Mouse (Mus musculus) intestine, embryonic 14.5 days (tissue): ENCODE data around the gene Slc28a2. TPM values are rescaled to one million over a fixed set of nuclear protein-coding genes. Genes with fewer than 3 reads are reported as not detected.
"Not testable (repeated sequence)": the region's sequence is repeated elsewhere in the genome, so short reads cannot be mapped to it uniquely, and the experiment has no call there.

ENCODE experiments used
- ATAC-seq: fragments of 200-750 bp; cut with Nextera tagmentation; replicated peaks from 2 replicates; pipeline ENCODE4 v1.8.0; 2017; ENCODE audit warnings: low read depth, moderate number of reproducible peaks, moderate TSS enrichment, moderate library complexity; ENCODE audit not compliant: low FRiP score, low TSS enrichment
- DNase-seq: peaks from one replicate; pipeline ENCODE4 v3.0.0-alpha.2; 2018; ENCODE audit warnings: low spot score
- H3K27ac ChIP-seq: fragments of 300-500 bp; sonication (generic); 2 replicates; pipeline ENCODE4 v1.5.1; 2014; ENCODE audit warnings: low read depth, mild to moderate bottlenecking, control low read depth
- H3K27me3 ChIP-seq: fragments of 300-500 bp; sonication (generic); replicated peaks from 2 replicates; pipeline ENCODE4 v1.6.1; 2014; ENCODE audit warnings: low read length, control low read depth; ENCODE audit not compliant: control insufficient read depth, insufficient read depth
- H3K36me3 ChIP-seq: fragments of 300-500 bp; sonication (generic); 2 replicates; pipeline ENCODE4 v1.6.1; 2014; ENCODE audit warnings: low read length, control low read depth; ENCODE audit not compliant: control insufficient read depth, insufficient read depth
- H3K4me1 ChIP-seq: fragments of 300-500 bp; sonication (generic); replicated peaks from 2 replicates; pipeline ENCODE4 v1.6.1; 2014; ENCODE audit warnings: low read length, control low read depth, mixed read lengths; ENCODE audit not compliant: control insufficient read depth, insufficient read depth
- H3K4me2 ChIP-seq: fragments of 300-500 bp; sonication (generic); 2 replicates; pipeline ENCODE4 v1.6.1; 2014; ENCODE audit warnings: low read length
- H3K4me3 ChIP-seq: fragments of 300-500 bp; sonication (generic); 2 replicates; pipeline ENCODE4 v1.5.1; 2014; ENCODE audit warnings: low read depth, low read length, control low read depth, mixed read lengths
- H3K9ac ChIP-seq: fragments of 300-500 bp; sonication (generic); 2 replicates; pipeline ENCODE4 v1.6.1; 2014; ENCODE audit warnings: mild to moderate bottlenecking, low read length
- H3K9me3 ChIP-seq: fragments of 300-500 bp; sonication (generic); 2 replicates; pipeline ENCODE4 v1.6.1; 2016; ENCODE audit warnings: low read length, control low read depth; ENCODE audit not compliant: control insufficient read depth
- WGBS: fragments of 180-500 bp; shearing (Covaris S2); extraction: QIAGEN DNeasy Blood & Tissue Kit; methylation state at CpG from one replicate; pipeline ENCODE4 v1.1.7; 2014; 5-methylcytosine and 5-hydroxymethylcytosine counted together
- polyA plus RNA-seq: library from polyadenylated mRNA; unstranded; fragments of >200 nt; fragmentation: Nextera tagmentation; extraction: Ambion mirVana; gene quantifications from 2 replicates; pipeline ENCODE4 v1.2.1, GENCODE M21; 2014

Gene Slc28a2
- polyA plus RNA-seq, 1 experiment from 2014 or later, result 38.2 TPM

- Histone ChIP-seq H3K9me3 (no peaks in the 10 kb centered on the region), H3K4me2 (no peak overlapping the region), H3K27me3 (no peaks in the 10 kb centered on the region), H3K4me3 (no peak overlapping the region), H3K36me3 (no peaks in the 10 kb centered on the region), H3K4me1 (no peaks in the 10 kb centered on the region), H3K27ac (no peak overlapping the region), H3K9ac (no peak overlapping the region)
- ATAC-seq, result no peak
- WGBS, result 36% methylated on average over 3 of the region's 3 CpGs
- no peak for DNase-seq
Observed at GRCm38 (mm10) chr2:122385095-122385494, 41.2 kb upstream of the Slc28a2 start.

- not testable (repeated sequence) for DNase-seq, H3K4me3 ChIP-seq, H3K27ac ChIP-seq, H3K27me3 ChIP-seq, H3K9me3 ChIP-seq, ATAC-seq, H3K4me2 ChIP-seq, H3K36me3 ChIP-seq, H3K9ac ChIP-seq, H3K4me1 ChIP-seq
- WGBS, result 95% methylated on average over 3 of the region's 3 CpGs
Observed at GRCm38 (mm10) chr2:122387135-122387534, 39.1 kb upstream of the Slc28a2 start.

GRCm38 (mm10) chr2:122396150-122396549 is 30.1 kb upstream of the Slc28a2 start:
- H3K27me3 ChIP-seq, result no peaks in the 10 kb centered on the region
- no peak overlapping the region for H3K4me3 ChIP-seq
- 85% methylated on average over 1 of the region's 1 CpGs for WGBS
- H3K4me2 ChIP-seq, result no peak overlapping the region
- no peak overlapping the region for H3K9ac ChIP-seq
- H3K27ac ChIP-seq, result no peak overlapping the region
- H3K36me3 ChIP-seq, result no peaks in the 10 kb centered on the region
- DNase-seq (no peak), ATAC-seq (no peak)
- no peaks in the 10 kb centered on the region for H3K4me1 ChIP-seq
- H3K9me3 ChIP-seq, result no peaks in the 10 kb centered on the region

- 81% methylated on average over 2 of the region's 2 CpGs for WGBS
- no peak overlapping the region for H3K9ac ChIP-seq
- H3K4me1 ChIP-seq, result no peaks in the 10 kb centered on the region
- DNase-seq (no peak), ATAC-seq (no peak)
- no peak overlapping the region for H3K4me3 ChIP-seq
- no peaks in the 10 kb centered on the region for H3K27me3 ChIP-seq
- H3K27ac ChIP-seq, result no peak overlapping the region
- no peaks in the 10 kb centered on the region for H3K36me3 ChIP-seq
- no peaks in the 10 kb centered on the region for H3K9me3 ChIP-seq
- H3K4me2 ChIP-seq, result no peak overlapping the region
Observed at GRCm38 (mm10) chr2:122407607-122408006, 18.7 kb upstream of the Slc28a2 start.

- Histone ChIP-seq H3K4me1 (no peaks in the 10 kb centered on the region), H3K4me2 (no peak overlapping the region), H3K36me3 (no peaks in the 10 kb centered on the region), H3K27ac (no peak overlapping the region), H3K27me3 (no peaks in the 10 kb centered on the region), H3K4me3 (no peak overlapping the region), H3K9ac (no peak overlapping the region), H3K9me3 (no peaks in the 10 kb centered on the region)
- WGBS, result 81% methylated on average over 7 of the region's 7 CpGs
- ATAC-seq (no peak), DNase-seq (no peak)
Observed at GRCm38 (mm10) chr2:122408928-122409327, 17.3 kb upstream of the Slc28a2 start.

- not testable (repeated sequence) for DNase-seq, H3K9ac ChIP-seq, H3K4me1 ChIP-seq, H3K4me2 ChIP-seq, H3K27me3 ChIP-seq, H3K27ac ChIP-seq, H3K36me3 ChIP-seq, H3K9me3 ChIP-seq, ATAC-seq, H3K4me3 ChIP-seq
- 71% methylated on average over 2 of the region's 2 CpGs for WGBS
Observed at GRCm38 (mm10) chr2:122426645-122427044, 368 bp downstream of the Slc28a2 start.

GRCm38 (mm10) chr2:122438706-122439482 is 12.6 kb downstream of the Slc28a2 start:
- H3K4me2 ChIP-seq, ATAC-seq, H3K27ac ChIP-seq, H3K27me3 ChIP-seq, H3K36me3 ChIP-seq, H3K9me3 ChIP-seq, H3K4me1 ChIP-seq, H3K4me3 ChIP-seq, H3K9ac ChIP-seq, DNase-seq: not testable (repeated sequence)
- WGBS, result 83% methylated on average over 5 of the region's 5 CpGs

- ATAC-seq, result peak; percentile 82; the same call in 1 of the 2 replicates
- not testable (repeated sequence) for H3K9me3 ChIP-seq, H3K27me3 ChIP-seq, H3K4me3 ChIP-seq, DNase-seq, H3K9ac ChIP-seq, H3K4me1 ChIP-seq, H3K4me2 ChIP-seq, H3K36me3 ChIP-seq, H3K27ac ChIP-seq
- WGBS, result 25% methylated on average over 1 of the region's 3 CpGs
Observed at GRCm38 (mm10) chr2:122440521-122440920, 14.2 kb downstream of the Slc28a2 start.
